Mouse (Mus musculus): ENCODE results near the gene Mpv17l. TPM values are rescaled to one million over a fixed set of nuclear protein-coding genes. Genes with fewer than 3 reads are reported as not detected.
"Not testable (repeated sequence)": the region's sequence is repeated elsewhere in the genome, so short reads cannot be mapped to it uniquely, and the experiment has no call there.

The Mpv17l gene
- polyA plus RNA-seq, 1 experiment, result 363 TPM

GRCm38 (mm10) chr16:13902397-13902831, 547 bp upstream of the Mpv17l start:
- Histone ChIP-seq H3K27me3 (replicated peaks; ENCODE audit: control insufficient read depth, insufficient read depth, low read length) (no peaks in the 10 kb centered on the region), H3K36me3 (ENCODE audit: control insufficient read depth, insufficient read depth, low read length) (no peaks in the 10 kb centered on the region), H3K27ac (ENCODE audit: insufficient read depth, low read depth, low read length) (peak overlapping the region; percentile 52), H3K4me3 (ENCODE audit: insufficient read depth, low read depth, low read length) (peak overlapping the region; percentile 76), H3K4me1 (ENCODE audit: control insufficient read depth, insufficient read depth, low read length) (peaks cover 10% of the 10 kb centered on the region; the same call in 1 of the 2 replicates)
- DNase-seq, result no peak
- under 1% methylated on average over 30 of the region's 30 CpGs for WGBS
- TF ChIP-seq CTCF (conservative IDR thresholded peaks at IDR 0.05; ENCODE audit: insufficient read depth, insufficient read length, low read depth, low read length) (no peak), POLR2A (IDR thresholded peaks at IDR 0.05; ENCODE audit: low read depth, low read length) (no peak)

- TF ChIP-seq POLR2A (IDR thresholded peaks at IDR 0.05; ENCODE audit: low read depth, low read length) (no peak), CTCF (conservative IDR thresholded peaks at IDR 0.05; ENCODE audit: insufficient read depth, insufficient read length, low read depth, low read length) (peak; percentile 67)
- Histone ChIP-seq H3K27me3 (replicated peaks; ENCODE audit: control insufficient read depth, insufficient read depth, low read length) (no peaks in the 10 kb centered on the region), H3K4me3 (ENCODE audit: insufficient read depth, low read depth, low read length) (peak overlapping the region; percentile 76), H3K36me3 (ENCODE audit: control insufficient read depth, insufficient read depth, low read length) (no peaks in the 10 kb centered on the region), H3K27ac (ENCODE audit: insufficient read depth, low read depth, low read length) (peak overlapping the region; percentile 75), H3K4me1 (ENCODE audit: control insufficient read depth, insufficient read depth, low read length) (peaks cover 10% of the 10 kb centered on the region; the same call in 1 of the 2 replicates)
- 4% methylated on average over 8 of the region's 8 CpGs for WGBS
- peak; percentile 88 for DNase-seq
Measured at GRCm38 (mm10) chr16:13903488-13903887, 527 bp downstream of the Mpv17l start.

GRCm38 (mm10) chr16:13907297-13907696, 4.3 kb downstream of the Mpv17l start:
- WGBS, result 66% methylated on average over 3 of the region's 3 CpGs
- TF ChIP-seq POLR2A (IDR thresholded peaks at IDR 0.05; ENCODE audit: low read depth, low read length), result no peak
- no peak for TF ChIP-seq CTCF (conservative IDR thresholded peaks at IDR 0.05; ENCODE audit: insufficient read depth, insufficient read length, low read depth, low read length)
- no peak overlapping the region for H3K27ac ChIP-seq (ENCODE audit: insufficient read depth, low read depth, low read length)
- H3K36me3 ChIP-seq (ENCODE audit: control insufficient read depth, insufficient read depth, low read length), result no peaks in the 10 kb centered on the region
- H3K4me3 ChIP-seq (ENCODE audit: insufficient read depth, low read depth, low read length), result no peak overlapping the region
- no peak for DNase-seq
- H3K4me1 ChIP-seq (ENCODE audit: control insufficient read depth, insufficient read depth, low read length), result peaks cover 2% of the 10 kb centered on the region; the same call in 1 of the 2 replicates
- H3K27me3 ChIP-seq (replicated peaks; ENCODE audit: control insufficient read depth, insufficient read depth, low read length), result no peaks in the 10 kb centered on the region

GRCm38 (mm10) chr16:13920093-13920492, 17.1 kb downstream of the Mpv17l start:
- Histone ChIP-seq H3K4me1 (ENCODE audit: control insufficient read depth, insufficient read depth, low read length) (0 out of 2 replicates have a peak, but pooled peaks cover 3% of the 10 kb centered on the region), H3K4me3 (ENCODE audit: insufficient read depth, low read depth, low read length) (no peak overlapping the region), H3K27me3 (replicated peaks; ENCODE audit: control insufficient read depth, insufficient read depth, low read length) (no peaks in the 10 kb centered on the region), H3K27ac (ENCODE audit: insufficient read depth, low read depth, low read length) (no peak overlapping the region), H3K36me3 (ENCODE audit: control insufficient read depth, insufficient read depth, low read length) (no peaks in the 10 kb centered on the region)
- 93% methylated on average over 5 of the region's 5 CpGs for WGBS
- DNase-seq, result no peak
- TF ChIP-seq POLR2A (IDR thresholded peaks at IDR 0.05; ENCODE audit: low read depth, low read length) (no peak), CTCF (conservative IDR thresholded peaks at IDR 0.05; ENCODE audit: insufficient read depth, insufficient read length, low read depth, low read length) (no peak)

- 90% methylated on average over 6 of the region's 6 CpGs for WGBS
- TF ChIP-seq CTCF (conservative IDR thresholded peaks at IDR 0.05; ENCODE audit: insufficient read depth, insufficient read length, low read depth, low read length), result peak; percentile 69
- TF ChIP-seq POLR2A (IDR thresholded peaks at IDR 0.05; ENCODE audit: low read depth, low read length), result no peak
- no peaks in the 10 kb centered on the region for H3K27me3 ChIP-seq (replicated peaks; ENCODE audit: control insufficient read depth, insufficient read depth, low read length)
- 0 out of 2 replicates have a peak, but pooled peaks cover 3% of the 10 kb centered on the region for H3K4me1 ChIP-seq (ENCODE audit: control insufficient read depth, insufficient read depth, low read length)
- peak; percentile 45 for DNase-seq
- H3K36me3 ChIP-seq (ENCODE audit: control insufficient read depth, insufficient read depth, low read length), result no peaks in the 10 kb centered on the region
- no peak overlapping the region for H3K4me3 ChIP-seq (ENCODE audit: insufficient read depth, low read depth, low read length)
- no peak overlapping the region for H3K27ac ChIP-seq (ENCODE audit: insufficient read depth, low read depth, low read length)
Measured at GRCm38 (mm10) chr16:13921063-13921462, 18.1 kb downstream of the Mpv17l start.

GRCm38 (mm10) chr16:13921781-13922180, 18.8 kb downstream of the Mpv17l start:
- Histone ChIP-seq H3K4me3 (ENCODE audit: insufficient read depth, low read depth, low read length) (no peak overlapping the region), H3K27ac (ENCODE audit: insufficient read depth, low read depth, low read length) (peak overlapping the region; percentile 87), H3K36me3 (ENCODE audit: control insufficient read depth, insufficient read depth, low read length) (no peaks in the 10 kb centered on the region), H3K4me1 (ENCODE audit: control insufficient read depth, insufficient read depth, low read length) (0 out of 2 replicates have a peak, but pooled peaks cover 5% of the 10 kb centered on the region), H3K27me3 (replicated peaks; ENCODE audit: control insufficient read depth, insufficient read depth, low read length) (no peaks in the 10 kb centered on the region)
- TF ChIP-seq POLR2A (IDR thresholded peaks at IDR 0.05; ENCODE audit: low read depth, low read length) (no peak), CTCF (conservative IDR thresholded peaks at IDR 0.05; ENCODE audit: insufficient read depth, insufficient read length, low read depth, low read length) (no peak)
- DNase-seq, result no peak
- WGBS, result 97% methylated on average over 7 of the region's 7 CpGs

- peak; percentile 45 for DNase-seq
- not testable (repeated sequence) for H3K36me3 ChIP-seq (ENCODE audit: control insufficient read depth, insufficient read depth, low read length); H3K27me3 ChIP-seq (replicated peaks; ENCODE audit: control insufficient read depth, insufficient read depth, low read length); H3K4me3 ChIP-seq (ENCODE audit: insufficient read depth, low read depth, low read length)
- Histone ChIP-seq H3K4me1 (ENCODE audit: control insufficient read depth, insufficient read depth, low read length) (peaks cover 11% of the 10 kb centered on the region), H3K27ac (ENCODE audit: insufficient read depth, low read depth, low read length) (peak overlapping the region; percentile 87)
- 72% methylated on average over 3 of the region's 3 CpGs for WGBS
Measured at GRCm38 (mm10) chr16:13922499-13922898, 19.5 kb downstream of the Mpv17l start.

GRCm38 (mm10) chr16:13922966-13923365, 20.0 kb downstream of the Mpv17l start:
- H3K4me1 ChIP-seq (ENCODE audit: control insufficient read depth, insufficient read depth, low read length), result peaks cover 14% of the 10 kb centered on the region
- peak; percentile 77 for DNase-seq
- WGBS, result 58% methylated on average over 5 of the region's 5 CpGs

More at GRCm38 (mm10) chr16:13922966-13923365, 20.0 kb downstream of the Mpv17l start:
- not testable (repeated sequence) for H3K36me3 ChIP-seq (ENCODE audit: control insufficient read depth, insufficient read depth, low read length); H3K4me3 ChIP-seq (ENCODE audit: insufficient read depth, low read depth, low read length); H3K27me3 ChIP-seq (replicated peaks; ENCODE audit: control insufficient read depth, insufficient read depth, low read length)
- peak overlapping the region; percentile 87; the same call in 1 of the 2 replicates for H3K27ac ChIP-seq (ENCODE audit: insufficient read depth, low read depth, low read length)
